ENCODE assay signal across 9 mouse cellular contexts in genomic region chr6:82402501-82403495, GRCm38 (mm10). TPM values are rescaled to one million over a fixed set of nuclear protein-coding genes. Genes with fewer than 3 reads are reported as not detected.
DNase-seq lines count a peak whose midpoint lies in the region; ATAC-seq and TF ChIP-seq lines count a peak whose summit lies in the region.
"Had no signal": no experiment of that assay in that cellular context is flagged by ENCODE, and none has a peak within 500 bp of the region (broad histone marks: within the 10 kb centered on the region; RNA-seq: fewer than 3 reads in every experiment).

No protein-coding gene starts in this region.

- no peaks in the 10 kb centered on the region; a peak in 1 of 4 replicates for H3K4me1 ChIP-seq in ES-E14 (ENCODE audit: control insufficient read depth in 2 of 2, insufficient read depth in 2 of 2, low read length in 2 of 2, poor library complexity in 1 of 2)
- no peaks in the 10 kb centered on the region; the same call in 1 of the 2 replicates for H3K4me1 ChIP-seq in embryonic facial prominence, embryonic 11.5 days (ENCODE audit: control insufficient read depth, insufficient read depth, low read length)
- peaks cover 29% of the 10 kb centered on the region for H3K4me1 ChIP-seq in hindbrain, embryonic 12.5 days
- H3K4me1 ChIP-seq in liver, embryonic 16.5 days (ENCODE audit: control insufficient read depth, low read depth, low read length) = no peaks in the 10 kb centered on the region
- peaks cover 20% of the 10 kb centered on the region for H3K4me1 ChIP-seq in olfactory bulb, adult 2 months (ENCODE audit: control insufficient read depth, insufficient read depth, low read length)

- no peak overlapping the region for H3K27ac ChIP-seq in ES-E14 (ENCODE audit: insufficient read depth, low read depth, low read length, poor library complexity, severe bottlenecking)
- no peak overlapping the region for H3K27ac ChIP-seq in embryonic facial prominence, embryonic 11.5 days (replicated peaks; ENCODE audit: low read depth, low read length)
- peak overlapping the region; percentile 60 for H3K27ac ChIP-seq in hindbrain, embryonic 12.5 days
- no peak overlapping the region for H3K27ac ChIP-seq in liver, embryonic 16.5 days (ENCODE audit: low read length)
- H3K27ac ChIP-seq in olfactory bulb, adult 2 months (ENCODE audit: insufficient read depth, low read depth, low read length) = peak overlapping the region; percentile 81

- peak overlapping the region; percentile 37 to 40; a peak in 3 of 4 replicates for H3K4me3 ChIP-seq in ES-E14 (ENCODE audit: insufficient read depth in 1 of 2, low read depth in 1 of 2, low read length in 2 of 2, poor library complexity in 1 of 2, severe bottlenecking in 1 of 2)
- H3K4me3 ChIP-seq in embryonic facial prominence, embryonic 11.5 days (ENCODE audit: low read depth, low read length) = peak overlapping the region; percentile 28
- peak overlapping the region; percentile 37 for H3K4me3 ChIP-seq in hindbrain, embryonic 12.5 days
- no peak overlapping the region for H3K4me3 ChIP-seq in liver, embryonic 16.5 days (ENCODE audit: low read depth, low read length)
- peak overlapping the region; percentile 61 for H3K4me3 ChIP-seq in olfactory bulb, adult 2 months (ENCODE audit: insufficient read depth, low read depth, low read length)

- TF ChIP-seq CTCF in olfactory bulb, adult 2 months (IDR thresholded peaks at IDR 0.05; ENCODE audit: insufficient read depth, low read depth, low read length) = peak; percentile 8; the same call in 1 of the 2 replicates

- 2% methylated on average over 34 of the region's 34 CpGs for WGBS in embryonic facial prominence, embryonic 11.5 days
- 2% methylated on average over 34 of the region's 34 CpGs for WGBS in hindbrain, embryonic 12.5 days
- 4% methylated on average over 34 of the region's 34 CpGs for WGBS in liver, embryonic 16.5 days (ENCODE audit: insufficient replicate concordance)
- WGBS in olfactory bulb, adult 2 months = 2% methylated on average over 34 of the region's 34 CpGs

- peaks cover 26% of the 10 kb centered on the region for H3K27me3 ChIP-seq in embryonic facial prominence, embryonic 11.5 days (ENCODE audit: control insufficient read depth, insufficient read depth, low read length)
- peaks cover 53% of the 10 kb centered on the region for H3K27me3 ChIP-seq in hindbrain, embryonic 12.5 days
- peaks cover 27% of the 10 kb centered on the region for H3K27me3 ChIP-seq in liver, embryonic 16.5 days (ENCODE audit: control insufficient read depth, insufficient read depth, low read depth, low read length)

- peak overlapping the region; percentile 61 for H3K4me2 ChIP-seq in embryonic facial prominence, embryonic 11.5 days (ENCODE audit: low read depth, low read length)
- H3K4me2 ChIP-seq in hindbrain, embryonic 12.5 days (replicated peaks) = peak overlapping the region; percentile 79
- H3K4me2 ChIP-seq in liver, embryonic 16.5 days (ENCODE audit: low read depth, low read length) = peak overlapping the region; percentile 9; the same call in 1 of the 2 replicates

- no peak overlapping the region for H3K9ac ChIP-seq in ES-E14 (ENCODE audit: insufficient read depth, low read depth, low read length, poor library complexity, severe bottlenecking)
- peak overlapping the region; percentile 19; the same call in 1 of the 2 replicates for H3K9ac ChIP-seq in embryonic facial prominence, embryonic 11.5 days (replicated peaks; ENCODE audit: low read length)
- H3K9ac ChIP-seq in hindbrain, embryonic 12.5 days = peak overlapping the region; percentile 50
- H3K9ac ChIP-seq in liver, embryonic 16.5 days (ENCODE audit: low read depth, low read length) = no peak overlapping the region

- peak; percentile 29 for DNase-seq in gastrocnemius, postnatal 10 days
- DNase-seq in gastrocnemius, postnatal 25 days = no peak
- no peak for DNase-seq in ES-E14 (ENCODE audit: low read depth, low spot score)
- peak; percentile 53 for DNase-seq in embryonic facial prominence, embryonic 11.5 days (ENCODE audit: low spot score)
- DNase-seq in urinary bladder, postnatal 10 days (ENCODE audit: low spot score) = no peak

- no peaks in the 10 kb centered on the region for H3K36me3 ChIP-seq in ES-E14 (ENCODE audit: control insufficient read depth, insufficient read depth, low read length, poor library complexity, severe bottlenecking)
- H3K36me3 ChIP-seq in embryonic facial prominence, embryonic 11.5 days (replicated peaks; ENCODE audit: control insufficient read depth, insufficient read depth, low read depth, low read length) = no peaks in the 10 kb centered on the region
- H3K36me3 ChIP-seq in hindbrain, embryonic 12.5 days = no peaks in the 10 kb centered on the region
- no peaks in the 10 kb centered on the region for H3K36me3 ChIP-seq in liver, embryonic 16.5 days (ENCODE audit: control insufficient read depth, insufficient read depth)

- no peaks in the 10 kb centered on the region for H3K9me3 ChIP-seq in ES-E14 (ENCODE audit: control insufficient read depth, insufficient read depth, low read depth, low read length)
- no peaks in the 10 kb centered on the region for H3K9me3 ChIP-seq in embryonic facial prominence, embryonic 11.5 days (replicated peaks; ENCODE audit: control insufficient read depth, low read length)
- H3K9me3 ChIP-seq in hindbrain, embryonic 12.5 days (replicated peaks) = no peaks in the 10 kb centered on the region
- no peaks in the 10 kb centered on the region for H3K9me3 ChIP-seq in liver, embryonic 16.5 days (replicated peaks; ENCODE audit: control insufficient read depth, low read length)

- peak; percentile 70; the same call in 1 of the 2 replicates for ATAC-seq in embryonic facial prominence, embryonic 11.5 days (replicated peaks; ENCODE audit: insufficient number of reproducible peaks, low FRiP score, low TSS enrichment, low read depth)
- ATAC-seq in hindbrain, embryonic 12.5 days (ENCODE audit: low FRiP score) = peak; percentile 35
- ATAC-seq in liver, embryonic 16.5 days (ENCODE audit: low read depth) = no peak

- TF ChIP-seq POLR2A in olfactory bulb, adult 2 months (IDR thresholded peaks at IDR 0.05; ENCODE audit: insufficient read depth, low read depth, low read length) = no peak

- in situ Hi-C loops in ES-E14 (cut with MboI; ENCODE audit: low sequenced_read_pairs in 2 of 2, unreplicated experiment in 2 of 2) = loop anchor here in 1 of 2 experiments (25.0 kb wide), 1 partner anchor 485 kb away; no protein-coding TSS in a partner anchor

TF ChIP-seq in ES-E14, 5 proteins besides CTCF, POLR2A, EP300 and RAD21:
- no peak for TF ChIP-seq MAFK (IDR thresholded peaks at IDR 0.05; ENCODE audit: insufficient read depth, low read depth, low read length)
- no peak for TF ChIP-seq ZNF384 (IDR thresholded peaks at IDR 0.05; ENCODE audit: low read depth, low read length)
- TF ChIP-seq HCFC1 (IDR thresholded peaks at IDR 0.05; ENCODE audit: borderline replicate concordance, insufficient read depth, low read length) = no peak
- no peak for TF ChIP-seq CHD2 (IDR thresholded peaks at IDR 0.05; ENCODE audit: low read depth, low read length)
- no peak for TF ChIP-seq ZC3H11A (IDR thresholded peaks at IDR 0.05; ENCODE audit: borderline replicate concordance, low read depth, low read length)

RNA-seq across cellular contexts. Expression of gene Tacr1, which starts 0.7 kb away (rescaled TPM):
- under 1 TPM in 1 of 2 experiments, not detected in 1; 0.09 TPM for total RNA-seq in gastrocnemius, postnatal 10 days (2021)
- total RNA-seq in gastrocnemius, postnatal 25 days (2021) = not detected
- not detected in 2 replicates for total RNA-seq in ES-E14 (2012; rRNA removed)
- 0.56 and 0.64 TPM in 2 replicates for polyA plus RNA-seq in embryonic facial prominence, embryonic 11.5 days (2014; fragmentation: Nextera tagmentation; extraction: Ambion mirVana)
- 2.7 and 2.8 TPM in 2 replicates for polyA plus RNA-seq in hindbrain, embryonic 12.5 days (2016; fragmentation: Nextera tagmentation; extraction: Ambion mirVana)
- not detected in 2 replicates for polyA plus RNA-seq in liver, embryonic 16.5 days (2015; fragmentation: Nextera tagmentation; extraction: Ambion mirVana)
- polyA plus RNA-seq in olfactory bulb, adult 2 months (2012; ENCODE audit: insufficient read depth, insufficient read length, low replicate concordance, missing spikeins) = not detected in 2 replicates
- total RNA-seq: CH12.LX had no signal

Comparison
In these comparisons a context has a peak if more than half of its experiments do, and no peak if none do; other contexts are left out.
1. DNase-seq: peak in gastrocnemius, postnatal 10 days (single experiment) and embryonic facial prominence, embryonic 11.5 days (single experiment); none in gastrocnemius, postnatal 25 days (single experiment), ES-E14 (single experiment) and urinary bladder, postnatal 10 days (single experiment).
2. H3K27ac ChIP-seq: peak in hindbrain, embryonic 12.5 days (single experiment) and olfactory bulb, adult 2 months (single experiment); none in ES-E14 (single experiment), embryonic facial prominence, embryonic 11.5 days (single experiment) and liver, embryonic 16.5 days (single experiment).
3. H3K9ac ChIP-seq: peak in embryonic facial prominence, embryonic 11.5 days (single experiment) and hindbrain, embryonic 12.5 days (single experiment); none in ES-E14 (single experiment) and liver, embryonic 16.5 days (single experiment).
4. H3K4me2 ChIP-seq: peak in every context shown above with its lines; median percentile 79 in hindbrain, embryonic 12.5 days; 61 in embryonic facial prominence, embryonic 11.5 days; 9 in liver, embryonic 16.5 days.